In genomic region chr5:77917086-77917676, GRCm38 (mm10) we compare ENCODE assay signal across 19 mouse cellular contexts.
DNase-seq lines count a peak whose midpoint lies in the region; ATAC-seq and TF ChIP-seq lines count a peak whose summit lies in the region.
"Had no signal": no experiment of that assay in that cellular context is flagged by ENCODE, and none has a peak within 500 bp of the region (broad histone marks: within the 10 kb centered on the region; RNA-seq: fewer than 3 reads in every experiment).

No protein-coding gene starts in this region.

- no peak overlapping the region for H3K9ac ChIP-seq in hindbrain, embryonic 15.5 days
- no peak overlapping the region for H3K9ac ChIP-seq in hindbrain, embryonic 16.5 days (ENCODE audit: low read depth, low read length)
- no peak overlapping the region for H3K9ac ChIP-seq in stomach, embryonic 15.5 days
- no peak overlapping the region for H3K9ac ChIP-seq in stomach, postnatal 0 days (ENCODE audit: low read length)
- H3K9ac ChIP-seq: embryonic facial prominence, embryonic 12.5 days; forebrain, postnatal 0 days; liver, embryonic 15.5 days had no signal

- H3K9me3 ChIP-seq in hindbrain, embryonic 15.5 days: no peaks in the 10 kb centered on the region
- H3K9me3 ChIP-seq in hindbrain, embryonic 16.5 days (ENCODE audit: control insufficient read depth, low read length): no peaks in the 10 kb centered on the region
- no peaks in the 10 kb centered on the region for H3K9me3 ChIP-seq in stomach, embryonic 15.5 days
- H3K9me3 ChIP-seq in stomach, postnatal 0 days (ENCODE audit: control insufficient read depth, low read length): no peaks in the 10 kb centered on the region
- H3K9me3 ChIP-seq: embryonic facial prominence, embryonic 12.5 days; liver, embryonic 15.5 days had no signal

- H3K4me2 ChIP-seq in hindbrain, embryonic 15.5 days: no peak overlapping the region
- no peak overlapping the region for H3K4me2 ChIP-seq in hindbrain, embryonic 16.5 days (ENCODE audit: low read length)
- no peak overlapping the region for H3K4me2 ChIP-seq in stomach, embryonic 15.5 days
- H3K4me2 ChIP-seq in stomach, postnatal 0 days (replicated peaks; ENCODE audit: low read depth): no peak overlapping the region
- H3K4me2 ChIP-seq: embryonic facial prominence, embryonic 12.5 days; liver, embryonic 15.5 days had no signal

- no peaks in the 10 kb centered on the region for H3K36me3 ChIP-seq in hindbrain, embryonic 15.5 days
- H3K36me3 ChIP-seq in hindbrain, embryonic 16.5 days (ENCODE audit: control insufficient read depth, insufficient read depth, low read length): no peaks in the 10 kb centered on the region
- no peaks in the 10 kb centered on the region for H3K36me3 ChIP-seq in stomach, embryonic 15.5 days
- H3K36me3 ChIP-seq in stomach, postnatal 0 days (ENCODE audit: control insufficient read depth, insufficient read depth, low read length): no peaks in the 10 kb centered on the region
- H3K36me3 ChIP-seq: embryonic facial prominence, embryonic 12.5 days; liver, embryonic 15.5 days had no signal

- TF ChIP-seq EP300 in stomach, postnatal 0 days (optimal IDR thresholded peaks at IDR 0.05): no peak

- H3K4me1 ChIP-seq in hindbrain, embryonic 15.5 days (replicated peaks): peaks cover 7% of the 10 kb centered on the region; the same call in 1 of the 2 replicates
- no peaks in the 10 kb centered on the region for H3K4me1 ChIP-seq in hindbrain, embryonic 16.5 days (ENCODE audit: control insufficient read depth, insufficient read depth, low read depth, low read length)
- no peaks in the 10 kb centered on the region for H3K4me1 ChIP-seq in stomach, embryonic 15.5 days
- no peaks in the 10 kb centered on the region for H3K4me1 ChIP-seq in stomach, postnatal 0 days (replicated peaks; ENCODE audit: control insufficient read depth, insufficient read depth)
- H3K4me1 ChIP-seq: embryonic facial prominence, embryonic 12.5 days; liver, embryonic 15.5 days had no signal

- H3K27ac ChIP-seq in hindbrain, embryonic 15.5 days (replicated peaks): no peak overlapping the region
- no peak overlapping the region for H3K27ac ChIP-seq in hindbrain, embryonic 16.5 days (ENCODE audit: low read depth, low read length)
- H3K27ac ChIP-seq in stomach, embryonic 15.5 days: no peak overlapping the region
- no peak overlapping the region for H3K27ac ChIP-seq in stomach, postnatal 0 days (replicated peaks)
- H3K27ac ChIP-seq: embryonic facial prominence, embryonic 12.5 days; kidney, postnatal 0 days; liver, embryonic 15.5 days had no signal

- no peak overlapping the region for H3K4me3 ChIP-seq in hindbrain, embryonic 15.5 days
- H3K4me3 ChIP-seq in hindbrain, embryonic 16.5 days (ENCODE audit: low read length): no peak overlapping the region
- no peak overlapping the region for H3K4me3 ChIP-seq in stomach, embryonic 15.5 days (replicated peaks)
- no peak overlapping the region for H3K4me3 ChIP-seq in stomach, postnatal 0 days (ENCODE audit: low read depth, low read length)
- H3K4me3 ChIP-seq: embryonic facial prominence, embryonic 12.5 days; erythroblast, embryonic 14.5 days; liver, embryonic 15.5 days had no signal

- TF ChIP-seq CTCF in stomach, postnatal 0 days (IDR thresholded peaks at IDR 0.05; ENCODE audit: low read depth): no peak

- peak; percentile 44 to 72 for DNase-seq in cerebellum, postnatal 10 days
- no peak for DNase-seq in cerebellum, adult 8-10 months
- DNase-seq in stomach, postnatal 0 days (ENCODE audit: low spot score): no peak
- no peak for DNase-seq in testis, postnatal 14 days (ENCODE audit: low spot score)
- no peak for DNase-seq in urinary bladder, postnatal 10 days (ENCODE audit: low spot score)
- DNase-seq: adrenal gland, postnatal 10 days; forebrain, postnatal 0 days; kidney, adult 18-20 months; right cerebral cortex, postnatal 4 days; thymus, postnatal 14 days had no signal

- 42% methylated on average over 7 of the region's 7 CpGs for WGBS in hindbrain, embryonic 15.5 days
- 48% methylated on average over 7 of the region's 7 CpGs for WGBS in hindbrain, embryonic 16.5 days
- WGBS in stomach, embryonic 15.5 days: 62% methylated on average over 7 of the region's 7 CpGs
- WGBS in stomach, postnatal 0 days: 56% methylated on average over 7 of the region's 7 CpGs

- peak; percentile 38; the same call in 1 of the 2 replicates for ATAC-seq in hindbrain, embryonic 15.5 days (ENCODE audit: low FRiP score, low read depth)
- ATAC-seq in hindbrain, embryonic 16.5 days: no peak
- ATAC-seq in stomach, embryonic 15.5 days (ENCODE audit: insufficient read depth, low FRiP score, low read depth): peak; percentile 53; the same call in 1 of the 2 replicates
- no peak for ATAC-seq in stomach, postnatal 0 days (ENCODE audit: low FRiP score, low TSS enrichment)
- ATAC-seq: CD4-positive, CD25-positive, alpha-beta regulatory T cell, adult 4 months; forebrain, postnatal 0 days; Patski had no signal

- no peaks in the 10 kb centered on the region for H3K27me3 ChIP-seq in hindbrain, embryonic 15.5 days
- H3K27me3 ChIP-seq in hindbrain, embryonic 16.5 days (replicated peaks; ENCODE audit: control insufficient read depth, insufficient read depth, low read length): no peaks in the 10 kb centered on the region
- H3K27me3 ChIP-seq in stomach, embryonic 15.5 days (replicated peaks): no peaks in the 10 kb centered on the region
- H3K27me3 ChIP-seq in stomach, postnatal 0 days (ENCODE audit: control insufficient read depth, insufficient read depth, low read length): no peaks in the 10 kb centered on the region
- H3K27me3 ChIP-seq: embryonic facial prominence, embryonic 12.5 days; liver, embryonic 15.5 days had no signal

Comparison
In these comparisons a context has a peak if more than half of its experiments do, and no peak if none do; other contexts are left out.
1. DNase-seq: peak in cerebellum, postnatal 10 days (2 of 2); none in cerebellum, adult 8-10 months (single experiment), stomach, postnatal 0 days (single experiment), testis, postnatal 14 days (single experiment) and urinary bladder, postnatal 10 days (single experiment).
2. ATAC-seq: peak in hindbrain, embryonic 15.5 days (single experiment) and stomach, embryonic 15.5 days (single experiment); none in hindbrain, embryonic 16.5 days (single experiment) and stomach, postnatal 0 days (single experiment).